Mouse (Mus musculus) neural tube, postnatal 0 days (tissue): Measurements from ENCODE around the gene Nbas. TPM values are rescaled to one million over a fixed set of nuclear protein-coding genes. Genes with fewer than 3 reads are reported as not detected.

Source experiments
- polyA plus RNA-seq: library from polyadenylated mRNA; unstranded; fragments of >200 nt; fragmentation: Nextera tagmentation; extraction: Ambion mirVana; gene quantifications from 2 replicates; pipeline ENCODE4 v1.2.1, GENCODE M21; 2015

The Nbas gene
- 11.6 and 14.3 TPM in 2 replicates for polyA plus RNA-seq

DNA sequence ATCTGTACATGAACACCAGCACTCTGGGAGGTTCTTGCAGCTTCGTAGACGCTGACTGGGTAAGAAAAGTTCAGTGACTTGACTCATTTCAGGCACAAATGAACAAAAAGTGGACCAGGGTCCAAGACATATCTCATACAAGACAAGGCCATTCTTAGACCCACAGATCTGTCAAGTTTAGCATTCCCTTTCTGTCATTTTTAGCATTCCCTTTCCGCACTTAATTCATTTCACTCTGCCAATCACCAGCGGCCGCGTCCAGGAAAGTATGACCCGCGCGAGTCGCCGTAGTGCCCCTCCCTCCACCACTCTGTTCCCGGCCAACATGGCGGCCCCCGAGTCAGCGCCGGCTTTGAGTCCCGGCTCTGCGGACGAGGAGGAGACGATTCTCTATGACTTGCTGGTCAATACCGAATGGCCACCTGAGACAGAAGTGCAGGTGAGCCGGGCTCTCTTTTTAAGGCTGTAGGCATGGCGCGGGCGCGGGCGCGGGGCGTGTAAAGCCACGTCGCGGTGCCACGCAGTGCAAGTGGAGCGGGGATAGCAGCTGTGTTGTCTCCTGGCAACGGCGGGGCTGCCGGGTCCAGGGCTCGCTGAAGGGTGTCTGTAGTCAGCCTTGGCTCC, at the start of gene Nbas:
TSS of gene Nbas (plus strand) at position 308 of the 624 bp plus-strand sequence.

DNA sequence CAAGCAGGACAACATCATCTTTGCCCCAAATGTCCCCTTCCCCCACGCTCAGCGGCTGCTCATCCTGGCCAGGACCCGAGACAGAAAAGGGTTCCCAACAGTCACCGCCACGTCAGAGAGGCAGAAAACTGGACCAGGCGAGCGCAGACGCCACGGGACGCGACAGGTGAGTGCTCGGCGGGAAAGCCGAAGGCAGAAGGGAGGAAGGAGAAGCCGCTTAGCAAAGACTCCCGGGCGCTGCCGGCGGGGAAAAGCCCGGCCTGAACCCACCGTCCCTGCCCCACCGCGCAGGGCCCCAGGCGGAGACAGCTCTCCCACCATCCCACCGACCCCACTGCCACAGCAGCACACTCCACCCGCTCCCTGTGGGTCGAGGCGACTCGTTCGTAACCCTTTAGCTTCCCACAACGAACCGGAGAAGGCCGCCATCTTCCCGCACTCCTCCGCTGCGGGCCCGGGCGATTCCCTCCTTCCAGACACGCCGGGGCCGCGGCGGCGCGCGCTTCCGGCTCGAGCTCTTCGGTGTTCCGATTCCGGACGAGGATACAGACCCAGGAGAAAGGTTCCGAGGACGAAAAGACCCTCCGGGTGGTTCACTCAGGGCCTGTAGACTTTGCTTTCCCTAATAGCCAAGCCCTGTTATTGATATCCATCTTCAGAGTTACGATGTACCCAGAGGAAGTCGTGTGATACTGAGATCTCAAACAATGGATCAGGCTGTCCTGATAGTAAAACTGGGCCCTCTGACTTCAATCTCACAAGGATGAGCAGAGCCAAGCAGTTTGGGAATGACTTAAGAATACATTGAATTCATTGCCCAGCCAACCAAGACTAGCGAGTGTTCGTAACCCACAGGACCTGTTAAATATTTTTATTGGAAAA, 20.0 kb upstream of the Nbas start, which contains the start of gene Ddx1:
TSS of gene Ddx1 (minus strand) at position 523 of the 882 bp plus-strand sequence.

Other genes starting within 250 kb of the Nbas start
- gene Ddx1, start 19.9 kb upstream of the Nbas start, polyA plus RNA-seq = 108 and 112 TPM in 2 replicates